Mouse (Mus musculus) embryonic stem cell, embryonic (primary cell): ENCODE measurements at regions not wholly inside any gene's neighbourhood (a gene's known extent, or its start where the extent isn't known, plus 50 kb on each side); places are given as distances from the start of the nearest gene placed in this dataset.

Source experiments
- CTCF ChIA-PET, 4 experiments: fragments of 300-600 bp in 2 of 4; fragments of 350-600 bp in 2 of 4; sonication (Branson Sonifier 250); formaldehyde crosslinking; loops; one replicate each; lab custom pipeline; 2022; ENCODE audit warnings: inconsistent platforms in 2 of 4; lab: Charles Lee
- POLR2A ChIA-PET, 4 experiments: fragments of 300-600 bp in 2 of 4; fragments of 350-600 bp in 2 of 4; sonication (Branson Sonifier 250); formaldehyde crosslinking; loops; one replicate each; lab custom pipeline; 2022; ENCODE audit warnings: antibody characterized with exemption in 4 of 4, inconsistent platforms in 1 of 4; lab: Charles Lee

DNA sequence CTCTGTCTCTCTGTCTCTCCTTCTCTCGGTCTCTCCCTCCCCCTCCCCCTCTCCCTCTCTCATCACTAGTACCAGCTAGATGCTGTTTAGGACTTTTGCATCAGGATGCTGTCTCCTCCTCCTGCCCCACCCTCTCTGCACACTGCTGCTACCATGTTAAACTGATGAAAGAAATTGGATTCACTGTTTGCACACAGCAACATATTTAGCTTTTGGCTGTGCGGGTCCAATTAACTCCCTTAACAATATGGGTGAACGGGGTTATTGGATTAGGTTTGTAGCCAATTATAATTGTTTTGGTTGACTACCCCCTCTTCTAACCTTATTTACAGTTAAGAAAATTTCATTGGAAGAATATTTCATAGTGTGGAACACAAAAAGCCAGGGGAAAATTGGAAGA is 424.0 kb upstream of the Sorcs1 start:
- ChIA-PET CTCF (interaction anchor here in 1 of 4 experiments (0.7 kb wide), 1 partner anchor 821 kb away, joined by 3 read pairs; no protein-coding TSS in a partner anchor), POLR2A (no interaction called here)

DNA sequence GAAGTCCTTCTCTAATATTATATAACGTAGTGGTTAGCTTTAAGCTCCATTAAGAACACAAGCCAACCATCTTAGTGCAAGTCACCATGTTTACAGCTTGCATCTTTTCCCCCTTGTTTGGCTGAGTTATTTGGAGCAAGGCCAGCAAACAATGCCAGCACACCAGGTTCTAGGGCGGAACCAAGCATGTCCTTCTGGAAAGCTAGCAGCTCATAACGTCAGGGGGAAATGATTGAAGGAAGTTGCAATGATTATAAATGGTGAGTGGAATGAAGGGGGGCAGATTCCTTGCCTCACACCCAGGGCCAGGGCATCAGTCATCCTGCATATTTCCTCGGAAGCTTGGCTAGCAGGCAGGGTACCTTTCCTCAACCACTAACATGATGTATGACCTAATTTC is 396.3 kb upstream of the Sorcs1 start:
- ChIA-PET CTCF (no interaction called here), POLR2A (no interaction called here)

DNA sequence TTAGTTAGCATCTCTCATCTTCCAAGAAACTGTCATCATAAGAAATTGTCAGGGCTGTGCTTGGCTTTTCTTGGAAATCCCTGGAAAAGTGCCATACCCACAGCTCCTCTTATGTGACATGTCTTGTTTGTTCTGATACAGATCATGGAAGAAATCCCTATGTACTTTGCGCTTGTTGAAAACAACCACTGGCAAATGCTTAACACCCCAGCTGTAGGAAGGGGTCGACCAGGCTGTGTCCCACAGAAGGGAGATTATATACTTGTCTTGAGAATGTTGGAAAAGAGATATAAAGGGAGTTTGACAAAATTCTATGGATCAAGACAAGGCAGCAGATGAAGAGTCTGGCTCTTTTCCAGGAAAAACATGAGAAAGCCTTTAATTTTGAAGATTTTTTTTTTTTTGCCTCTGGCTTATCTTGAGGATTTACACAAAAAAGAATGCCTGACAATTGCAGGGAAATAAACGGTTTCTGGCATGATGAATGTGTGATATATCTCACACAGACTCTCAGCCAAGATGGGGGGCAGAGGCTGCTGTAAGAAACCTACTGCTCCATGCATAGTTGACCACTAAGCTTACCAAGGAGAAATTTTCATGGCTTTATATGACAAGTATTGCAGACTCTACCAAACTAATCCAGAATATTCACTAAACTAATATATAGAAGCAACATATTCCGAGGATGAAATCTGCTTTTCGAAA is 381.7 kb upstream of the Sorcs1 start:
- POLR2A ChIA-PET = no interaction called here

DNA sequence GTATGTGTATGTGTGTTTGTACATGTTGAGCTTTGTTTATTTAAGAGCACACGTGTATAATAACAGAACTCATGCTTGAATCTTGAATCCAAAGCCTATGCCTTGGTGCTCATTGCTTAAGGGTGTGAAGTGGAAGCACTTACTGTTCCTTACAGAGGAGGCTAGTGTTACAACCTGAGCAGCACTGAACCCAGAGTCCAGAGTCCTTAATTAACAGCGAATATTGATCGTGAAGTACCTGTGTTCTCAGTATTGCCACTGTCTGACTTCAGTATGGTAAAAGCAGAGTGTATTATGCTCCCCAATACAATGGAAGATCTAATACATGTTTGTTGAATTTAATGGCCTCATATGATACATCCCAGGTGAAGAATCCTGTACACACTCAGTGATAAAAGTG is 365.1 kb upstream of the Sorcs1 start:
- POLR2A ChIA-PET = no interaction called here
- CTCF ChIA-PET = no interaction called here

More for the DNA sequence above, 381.7 kb upstream of the Sorcs1 start:
- CTCF ChIA-PET = no interaction called here

DNA sequence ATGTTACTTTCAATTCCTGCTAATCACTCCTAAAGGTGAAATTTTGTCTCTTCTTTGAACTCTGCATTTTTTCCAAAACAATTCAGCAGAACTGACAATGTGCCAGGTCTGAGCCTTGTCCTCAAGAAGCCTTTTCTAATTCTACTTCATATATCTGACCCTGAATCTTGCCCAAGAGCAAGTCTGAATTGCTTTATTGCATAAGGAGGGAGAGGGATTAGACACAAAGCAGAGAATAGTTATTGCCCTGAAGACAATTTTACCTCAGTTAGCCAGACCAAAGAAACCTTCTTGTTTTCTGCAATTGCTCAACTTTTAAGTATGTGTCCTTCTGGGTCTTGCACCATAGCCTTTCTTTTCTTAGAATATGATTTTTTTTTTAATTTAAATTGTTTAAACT is 316.0 kb upstream of the Sorcs1 start:
- ChIA-PET POLR2A (no interaction called here), CTCF (no interaction called here)

DNA sequence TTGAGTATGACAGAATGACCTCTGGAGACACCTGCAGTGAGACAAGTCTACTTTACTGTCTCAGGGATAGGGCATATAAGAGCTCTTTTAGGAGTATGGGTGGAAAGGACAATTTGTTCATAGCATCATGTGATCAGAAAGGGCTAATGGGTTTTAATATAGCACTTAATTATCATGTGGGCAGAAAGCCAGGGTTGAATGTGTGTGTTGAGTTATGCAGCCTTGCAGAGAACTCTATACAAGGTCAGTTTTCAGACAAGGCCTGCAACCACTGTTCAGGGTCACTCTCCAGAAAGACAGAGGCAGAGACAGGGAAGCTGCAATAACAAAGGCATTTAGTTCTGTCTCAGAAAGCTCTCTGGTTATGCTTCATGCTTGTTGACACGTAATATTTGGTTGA is 292.6 kb upstream of the Sorcs1 start:
- CTCF ChIA-PET = no interaction called here
- POLR2A ChIA-PET = no interaction called here

DNA sequence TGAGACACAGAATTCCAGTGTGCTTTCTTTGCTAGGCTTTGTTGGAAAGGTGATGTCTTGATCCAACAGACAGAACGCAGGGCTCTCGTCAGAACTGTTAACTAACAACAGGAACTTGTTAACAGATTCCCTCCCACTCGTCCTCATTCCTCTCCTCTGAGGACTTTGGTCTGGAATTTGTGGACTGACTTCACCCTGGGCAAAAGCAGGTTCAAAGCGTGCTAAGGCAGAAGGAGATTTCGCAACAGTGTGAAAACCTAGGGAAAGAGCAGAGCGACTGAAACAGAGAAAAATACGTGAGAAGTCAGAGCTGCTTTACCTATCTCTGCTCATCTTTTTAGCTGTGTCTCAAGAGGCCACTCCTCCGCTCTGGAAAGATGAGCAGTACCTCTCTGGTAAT is 283.5 kb upstream of the Sorcs1 start:
- CTCF ChIA-PET = no interaction called here
- POLR2A ChIA-PET = no interaction called here

DNA sequence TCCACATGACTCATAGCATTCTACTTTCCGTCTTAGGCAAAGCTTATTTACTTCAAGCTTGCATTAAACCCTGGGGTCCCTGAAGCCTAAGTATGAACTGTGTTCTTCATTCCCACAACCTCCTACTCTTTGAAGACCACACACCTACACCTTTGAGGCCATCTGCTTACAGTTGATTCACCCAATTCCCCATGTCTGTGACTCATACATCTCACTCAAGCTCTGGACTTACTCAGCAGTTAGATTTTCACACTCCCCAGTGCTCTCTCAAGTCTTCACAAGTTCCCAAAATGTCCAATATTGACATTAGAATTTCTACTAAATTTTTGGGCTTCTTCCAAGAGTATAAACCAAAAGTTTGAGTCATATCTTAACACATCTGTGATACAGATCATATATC is 266.6 kb upstream of the Sorcs1 start:
- CTCF ChIA-PET = no interaction called here
- POLR2A ChIA-PET = no interaction called here

DNA sequence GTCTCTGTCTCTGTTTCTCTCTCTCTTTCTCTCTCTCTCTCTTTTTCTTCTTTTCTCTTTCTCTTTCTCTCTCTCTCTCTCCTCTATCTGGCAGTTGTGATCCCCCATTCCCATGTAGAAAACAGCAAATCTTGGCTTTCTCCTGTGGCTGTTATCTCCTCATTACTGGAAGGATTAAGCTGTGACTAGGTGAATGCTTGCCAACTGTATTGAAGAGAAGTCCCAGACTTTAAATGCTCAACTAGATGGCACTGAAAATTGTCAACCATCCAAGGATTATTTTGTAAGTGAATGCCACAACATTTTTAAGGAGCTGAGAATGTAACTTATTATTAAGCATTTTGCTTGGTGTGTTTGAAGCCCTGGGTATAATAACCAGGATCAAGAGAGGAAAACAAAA is 233.2 kb upstream of the Sorcs1 start:
- CTCF ChIA-PET = no interaction called here
- POLR2A ChIA-PET = no interaction called here

DNA sequence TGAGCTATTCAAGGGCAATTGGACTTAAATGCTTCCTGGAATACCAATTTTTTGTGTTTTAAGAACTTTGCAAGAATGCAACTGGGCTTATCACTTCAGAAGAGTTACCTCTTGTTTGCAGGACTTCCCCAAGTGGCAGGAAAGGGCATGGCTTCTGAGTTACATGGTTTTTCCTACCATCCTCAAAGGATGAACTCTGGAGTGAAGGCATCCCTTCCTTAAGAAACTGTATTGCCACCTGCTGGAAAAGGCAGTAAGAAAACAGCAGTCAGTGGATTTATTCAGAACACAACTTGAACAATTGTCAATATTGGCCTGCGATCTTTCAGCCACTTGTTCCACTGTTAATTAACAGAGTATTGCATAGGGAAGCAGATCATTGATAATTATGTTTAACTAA is 232.2 kb upstream of the Sorcs1 start:
- POLR2A ChIA-PET = no interaction called here
- CTCF ChIA-PET = no interaction called here

DNA sequence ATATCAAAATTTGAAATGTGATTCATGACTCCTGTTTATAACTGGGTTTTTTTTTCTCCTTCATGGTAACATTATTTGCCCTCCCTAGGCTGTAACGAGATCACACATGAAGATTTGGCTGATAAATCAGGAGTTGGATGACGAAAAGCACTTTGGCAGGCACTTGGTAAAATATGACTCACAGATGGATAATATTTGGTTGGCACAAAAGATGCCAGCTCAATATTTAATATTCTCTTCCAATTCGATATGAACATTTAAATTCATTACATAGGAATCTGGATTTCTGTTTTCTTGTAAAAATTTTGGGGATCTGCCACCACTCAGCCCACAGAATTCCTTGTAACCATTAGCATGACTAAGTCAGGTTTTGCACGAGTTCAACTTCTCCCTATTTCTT is 230.3 kb upstream of the Sorcs1 start:
- CTCF ChIA-PET = no interaction called here
- POLR2A ChIA-PET = no interaction called here

DNA sequence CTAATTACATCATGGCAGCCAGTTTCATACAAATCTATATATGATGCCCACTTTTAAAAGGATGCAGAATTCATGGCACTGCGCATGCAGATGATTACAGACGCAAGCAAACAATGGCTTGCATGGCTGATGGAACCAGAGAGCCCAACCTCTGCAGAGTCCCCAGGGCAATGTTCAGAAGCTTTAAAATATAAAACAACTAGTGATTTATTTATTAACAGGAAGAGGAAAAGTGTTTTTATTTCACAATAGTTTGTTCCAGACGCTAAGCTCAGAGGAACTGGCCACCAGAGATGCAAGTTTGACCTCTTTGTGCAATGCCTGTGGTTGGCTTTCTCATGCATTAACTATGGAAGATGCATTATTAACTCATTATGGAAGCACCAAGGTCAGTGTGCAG is 215.3 kb upstream of the Sorcs1 start:
- CTCF ChIA-PET = no interaction called here
- POLR2A ChIA-PET = no interaction called here

DNA sequence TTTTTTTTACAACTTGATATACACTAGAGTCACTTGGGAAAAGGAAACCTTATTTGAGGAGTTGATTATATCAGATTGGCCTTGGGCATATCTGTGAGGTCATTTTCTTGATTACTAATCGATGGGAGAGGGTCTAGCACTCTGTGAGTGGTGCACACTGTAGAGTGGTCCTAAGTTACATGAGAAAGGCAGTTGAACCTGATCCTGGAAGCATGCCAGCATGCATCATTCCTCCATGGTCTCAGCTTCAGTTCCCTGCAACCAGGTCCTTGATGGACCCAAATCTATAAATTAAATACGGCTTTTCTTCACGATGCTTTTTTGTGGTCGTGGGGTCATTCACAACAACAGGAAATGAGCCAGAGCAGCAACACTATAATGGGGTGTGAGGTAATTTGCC is 194.2 kb upstream of the Sorcs1 start:
- ChIA-PET POLR2A (no interaction called here), CTCF (no interaction called here)

DNA sequence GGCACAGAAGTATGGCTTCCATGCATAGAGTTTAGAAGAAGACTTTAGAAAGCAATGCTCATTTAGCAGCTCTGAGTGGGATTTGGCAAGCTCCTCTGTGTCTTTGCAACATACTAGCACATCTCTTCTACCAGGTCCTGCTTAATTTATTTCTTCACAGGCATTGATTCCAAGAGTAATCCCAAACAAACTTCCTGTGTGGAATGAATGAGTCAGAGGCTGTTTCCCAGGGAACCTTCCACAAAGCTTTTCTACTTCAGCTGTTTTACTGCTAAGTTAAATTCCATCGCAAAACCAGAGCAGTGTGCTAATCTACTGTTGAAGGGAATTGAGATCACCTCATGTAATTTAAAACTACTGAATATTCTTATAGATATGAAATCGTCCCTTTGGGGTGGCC is 193.7 kb upstream of the Sorcs1 start:
- POLR2A ChIA-PET = no interaction called here
- CTCF ChIA-PET = no interaction called here

DNA sequence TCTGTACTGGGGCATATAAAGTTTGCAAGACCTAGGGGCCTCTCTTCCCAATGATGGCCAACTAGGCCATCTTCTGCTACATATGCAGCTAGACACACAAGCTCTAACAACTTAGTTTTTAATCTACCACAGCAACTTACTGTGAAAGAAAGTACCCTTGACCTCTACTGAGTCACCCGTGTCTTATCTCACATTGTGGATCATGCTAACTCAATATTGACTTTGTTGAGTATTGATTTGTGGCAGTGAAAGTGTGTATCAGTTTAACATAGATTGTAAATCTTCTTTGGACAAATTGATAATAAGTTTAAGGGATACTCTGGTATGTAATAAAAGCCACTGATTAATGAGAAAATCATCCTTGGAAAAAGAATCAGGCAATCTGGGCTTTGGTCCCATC is 176.4 kb upstream of the Sorcs1 start:
- CTCF ChIA-PET = no interaction called here
- POLR2A ChIA-PET = no interaction called here

DNA sequence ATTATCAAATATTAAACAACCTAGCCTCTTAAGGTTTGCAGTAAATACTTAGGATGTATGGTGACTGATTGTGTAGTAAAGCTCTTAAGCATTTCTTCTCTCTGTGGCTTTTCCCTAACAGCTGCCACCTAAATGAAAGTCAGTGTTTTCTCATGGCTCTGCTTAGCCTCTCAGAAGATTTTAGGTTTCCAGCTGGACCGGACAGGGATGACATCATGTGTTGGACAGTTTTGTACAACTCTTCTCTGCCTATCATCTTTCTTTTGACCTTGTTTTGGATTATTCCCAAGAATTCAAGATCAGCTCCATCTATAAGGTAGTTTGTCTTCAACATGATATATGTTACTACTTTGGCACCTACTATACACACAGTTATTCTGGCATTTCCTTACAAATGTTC is 162.1 kb upstream of the Sorcs1 start:
- POLR2A ChIA-PET = no interaction called here
- CTCF ChIA-PET = no interaction called here
